Mouse (Mus musculus): Measurements from ENCODE around the gene Klk6. TPM values are rescaled to one million over a fixed set of nuclear protein-coding genes. Genes with fewer than 3 reads are reported as not detected.

The Klk6 gene
- total and polyA plus RNA-seq, 2 experiments from 2014 or later, result not detected

DNA sequence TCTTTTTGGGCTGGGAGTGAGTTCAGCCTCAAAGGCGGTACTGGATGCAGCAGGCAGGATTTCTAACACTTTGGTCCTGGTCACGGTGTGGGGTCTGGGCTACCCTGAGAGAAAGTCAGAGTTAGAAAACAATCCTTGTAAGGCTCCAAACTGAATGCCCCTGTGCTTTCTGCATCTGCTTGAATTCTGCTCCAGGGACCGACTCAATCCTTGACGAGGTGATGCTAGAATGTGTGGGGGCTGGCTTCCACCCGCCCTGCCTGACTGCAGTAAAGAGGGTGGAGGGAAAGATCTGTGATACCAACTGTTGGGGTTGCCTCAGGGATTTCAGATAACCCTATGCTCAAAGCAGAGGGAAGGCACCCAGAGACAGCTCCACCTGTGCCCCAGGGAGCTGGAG, 13.3 kb upstream of the Klk6 start, which contains the start of gene Klk7:
TSS of gene Klk7 (plus strand) at position 301 of the 400 bp plus-strand sequence.
- Histone ChIP-seq H3K27me3 (ENCODE audit: insufficient read depth, low read length) (no peaks in the 10 kb centered on the region), H3K9ac (replicated peaks; ENCODE audit: low read length, poor library complexity, severe bottlenecking) (no peak within 1 kb of the TSS), H3K4me2 (ENCODE audit: low read depth, low read length, poor library complexity, severe bottlenecking) (no peak within 1 kb of the TSS), H3K36me3 (ENCODE audit: insufficient read depth, low read length) (no peaks in the 10 kb centered on the region), H3K9me3 (ENCODE audit: low read length) (no peaks in the 10 kb centered on the region), H3K4me1 (ENCODE audit: insufficient read depth, low read length) (no peaks in the 10 kb centered on the region), H3K27ac (ENCODE audit: low read depth, low read length) (no peak within 1 kb of the TSS), H3K4me3 (ENCODE audit: low read depth, low read length) (no peak within 1 kb of the TSS)
- ATAC-seq (ENCODE audit: low FRiP score), result no peak
- WGBS, result 47% methylated on average over 5 of the region's 5 CpGs
- no peak for TF ChIP-seq CTCF (IDR thresholded peaks at IDR 0.05)
- DNase-seq (ENCODE audit: low spot score), result no peak

- Histone ChIP-seq H3K27ac (ENCODE audit: low read depth, low read length) (no peak overlapping the region), H3K36me3 (ENCODE audit: insufficient read depth, low read length) (no peaks in the 10 kb centered on the region), H3K9ac (replicated peaks; ENCODE audit: low read length, poor library complexity, severe bottlenecking) (no peak overlapping the region), H3K4me3 (ENCODE audit: low read depth, low read length) (no peak overlapping the region), H3K9me3 (ENCODE audit: low read length) (no peaks in the 10 kb centered on the region), H3K4me2 (ENCODE audit: low read depth, low read length, poor library complexity, severe bottlenecking) (no peak overlapping the region), H3K4me1 (ENCODE audit: insufficient read depth, low read length) (no peaks in the 10 kb centered on the region), H3K27me3 (ENCODE audit: insufficient read depth, low read length) (no peaks in the 10 kb centered on the region)
- no peak for TF ChIP-seq CTCF (IDR thresholded peaks at IDR 0.05)
- ATAC-seq (ENCODE audit: low FRiP score) (no peak), DNase-seq (ENCODE audit: low spot score) (no peak)
- WGBS, result 88% methylated on average over 7 of the region's 7 CpGs
Measured at GRCm38 (mm10) chr7:43815211-43815610, 9.1 kb upstream of the Klk6 start.

- TF ChIP-seq CTCF (IDR thresholded peaks at IDR 0.05), result no peak
- no peak for DNase-seq (ENCODE audit: low spot score)
- H3K27me3 ChIP-seq (ENCODE audit: insufficient read depth, low read length), result no peaks in the 10 kb centered on the region
- no peaks in the 10 kb centered on the region for H3K4me1 ChIP-seq (ENCODE audit: insufficient read depth, low read length)
- no peak for ATAC-seq (ENCODE audit: low FRiP score)
- no peak overlapping the region for H3K4me3 ChIP-seq (ENCODE audit: low read depth, low read length)
- H3K4me2 ChIP-seq (ENCODE audit: low read depth, low read length, poor library complexity, severe bottlenecking), result no peak overlapping the region
- no peak overlapping the region for H3K27ac ChIP-seq (ENCODE audit: low read depth, low read length)
- no peaks in the 10 kb centered on the region for H3K9me3 ChIP-seq (ENCODE audit: low read length)
- no peak overlapping the region for H3K9ac ChIP-seq (replicated peaks; ENCODE audit: low read length, poor library complexity, severe bottlenecking)
- H3K36me3 ChIP-seq (ENCODE audit: insufficient read depth, low read length), result no peaks in the 10 kb centered on the region
Measured at GRCm38 (mm10) chr7:43816746-43817145, 7.6 kb upstream of the Klk6 start.

GRCm38 (mm10) chr7:43821581-43821980, 2.7 kb upstream of the Klk6 start:
- 93% methylated on average over 7 of the region's 7 CpGs for WGBS
- Histone ChIP-seq H3K4me1 (ENCODE audit: insufficient read depth, low read length) (no peaks in the 10 kb centered on the region), H3K4me3 (ENCODE audit: low read depth, low read length) (no peak overlapping the region), H3K27me3 (ENCODE audit: insufficient read depth, low read length) (no peaks in the 10 kb centered on the region), H3K27ac (ENCODE audit: low read depth, low read length) (no peak overlapping the region), H3K9ac (replicated peaks; ENCODE audit: low read length, poor library complexity, severe bottlenecking) (no peak overlapping the region), H3K4me2 (ENCODE audit: low read depth, low read length, poor library complexity, severe bottlenecking) (no peak overlapping the region), H3K9me3 (ENCODE audit: low read length) (no peaks in the 10 kb centered on the region), H3K36me3 (ENCODE audit: insufficient read depth, low read length) (no peaks in the 10 kb centered on the region)
- no peak for TF ChIP-seq CTCF (IDR thresholded peaks at IDR 0.05)
- DNase-seq (ENCODE audit: low spot score) (no peak), ATAC-seq (ENCODE audit: low FRiP score) (no peak)

DNA sequence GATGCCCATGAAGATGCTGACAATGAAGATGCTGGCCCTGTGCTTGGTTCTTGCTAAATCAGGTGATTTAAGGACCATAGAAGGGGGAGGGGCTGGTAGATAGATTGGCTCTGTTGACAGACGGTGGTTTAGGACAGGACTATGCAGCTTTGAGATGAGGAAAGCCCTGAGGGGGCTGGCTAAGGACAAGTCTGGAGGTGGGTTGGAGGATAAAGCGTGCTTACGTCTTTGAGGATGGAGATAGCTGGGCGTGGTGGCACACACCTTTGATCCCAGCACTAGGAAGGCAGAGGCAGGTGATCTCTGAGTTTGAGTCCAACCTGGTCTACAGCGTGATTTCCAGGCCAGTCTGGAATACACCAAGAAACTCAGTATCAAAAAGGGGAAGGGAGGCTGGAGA, 1.8 kb downstream of the Klk6 start:
- no peak for ATAC-seq (ENCODE audit: low FRiP score)
- no peaks in the 10 kb centered on the region for H3K9me3 ChIP-seq (ENCODE audit: low read length)
- no peaks in the 10 kb centered on the region for H3K27me3 ChIP-seq (ENCODE audit: insufficient read depth, low read length)
- H3K27ac ChIP-seq (ENCODE audit: low read depth, low read length), result no peak overlapping the region
- no peak for DNase-seq (ENCODE audit: low spot score)
- WGBS, result 84% methylated on average over 5 of the region's 5 CpGs
- H3K4me3 ChIP-seq (ENCODE audit: low read depth, low read length), result no peak overlapping the region
- no peaks in the 10 kb centered on the region for H3K36me3 ChIP-seq (ENCODE audit: insufficient read depth, low read length)
- no peaks in the 10 kb centered on the region for H3K4me1 ChIP-seq (ENCODE audit: insufficient read depth, low read length)
- H3K9ac ChIP-seq (replicated peaks; ENCODE audit: low read length, poor library complexity, severe bottlenecking), result no peak overlapping the region
- no peak for TF ChIP-seq CTCF (IDR thresholded peaks at IDR 0.05)
- H3K4me2 ChIP-seq (ENCODE audit: low read depth, low read length, poor library complexity, severe bottlenecking), result no peak overlapping the region

DNA sequence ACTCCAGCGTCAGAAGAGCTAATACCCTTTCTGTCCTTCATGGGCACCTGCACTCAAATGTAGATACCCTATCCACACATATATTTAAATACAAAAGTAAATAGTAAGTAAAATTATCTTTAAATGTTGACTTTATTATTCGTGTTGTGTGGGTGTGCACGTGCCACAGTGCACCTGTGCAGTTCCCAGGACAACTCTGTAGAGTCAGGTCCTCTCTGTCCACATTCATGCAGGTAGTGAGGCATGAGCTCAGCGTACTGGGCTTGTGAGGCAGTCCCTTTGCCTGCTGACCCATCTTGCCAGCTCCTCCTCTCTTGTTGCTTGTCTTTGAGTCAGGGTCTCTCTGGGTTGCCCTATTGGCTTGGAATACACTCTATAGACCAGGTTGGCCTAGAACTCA, 3.4 kb downstream of the Klk6 start:
- no peaks in the 10 kb centered on the region for H3K36me3 ChIP-seq (ENCODE audit: insufficient read depth, low read length)
- H3K9ac ChIP-seq (replicated peaks; ENCODE audit: low read length, poor library complexity, severe bottlenecking), result no peak overlapping the region
- H3K4me2 ChIP-seq (ENCODE audit: low read depth, low read length, poor library complexity, severe bottlenecking), result no peak overlapping the region
- no peaks in the 10 kb centered on the region for H3K4me1 ChIP-seq (ENCODE audit: insufficient read depth, low read length)
- no peak overlapping the region for H3K27ac ChIP-seq (ENCODE audit: low read depth, low read length)
- 83% methylated on average over 4 of the region's 4 CpGs for WGBS
- ATAC-seq (ENCODE audit: low FRiP score), result no peak
- no peaks in the 10 kb centered on the region for H3K9me3 ChIP-seq (ENCODE audit: low read length)
- DNase-seq (ENCODE audit: low spot score), result no peak
- no peaks in the 10 kb centered on the region for H3K27me3 ChIP-seq (ENCODE audit: insufficient read depth, low read length)
- H3K4me3 ChIP-seq (ENCODE audit: low read depth, low read length), result no peak overlapping the region
- TF ChIP-seq CTCF (IDR thresholded peaks at IDR 0.05), result no peak
